Mouse (Mus musculus) kidney, postnatal 0 days (tissue): ENCODE measurements around the gene Aldh1a3. TPM values are rescaled to one million over a fixed set of nuclear protein-coding genes. Genes with fewer than 3 reads are reported as not detected.

Source experiments
- ATAC-seq: fragments of 200-750 bp; cut with Nextera tagmentation; replicated peaks from 2 replicates; pipeline ENCODE4 v1.8.0; 2017; ENCODE audit warnings: low read depth, moderate number of reproducible peaks, moderate TSS enrichment, moderate library complexity; ENCODE audit not compliant: low FRiP score
- DNase-seq: peaks from one replicate; pipeline ENCODE4 v3.0.0-alpha.2; 2016; ENCODE audit warnings: low spot score
- H3K27ac ChIP-seq: fragments of 300-500 bp; sonication (generic); 2 replicates; pipeline ENCODE4 v1.5.1; 2014; ENCODE audit warnings: mild to moderate bottlenecking
- H3K27me3 ChIP-seq: fragments of 300-500 bp; sonication (generic); 2 replicates; pipeline ENCODE4 v1.6.1; 2014; ENCODE audit warnings: low read length, mixed read lengths; ENCODE audit not compliant: insufficient read depth
- H3K36me3 ChIP-seq: fragments of 300-500 bp; sonication (generic); 2 replicates; pipeline ENCODE4 v1.6.1; 2014; ENCODE audit warnings: low read length, mixed read lengths; ENCODE audit not compliant: insufficient read depth
- H3K4me1 ChIP-seq: fragments of 300-500 bp; sonication (generic); replicated peaks from 2 replicates; pipeline ENCODE4 v1.6.1; 2014; ENCODE audit warnings: antibody characterized with exemption, low read length, mixed read lengths; ENCODE audit not compliant: insufficient read depth
- H3K4me2 ChIP-seq: fragments of 300-500 bp; sonication (generic); 2 replicates; pipeline ENCODE4 v1.6.1; 2014; ENCODE audit warnings: mild to moderate bottlenecking, low read length, moderate library complexity, mixed read lengths
- H3K4me3 ChIP-seq: fragments of 300-500 bp; sonication (generic); replicated peaks from 2 replicates; pipeline ENCODE4 v1.5.1; 2014; ENCODE audit warnings: low read depth, low read length
- H3K9ac ChIP-seq: fragments of 300-500 bp; sonication (generic); 2 replicates; pipeline ENCODE4 v1.6.1; 2014; ENCODE audit warnings: low read depth, low read length
- H3K9me3 ChIP-seq: fragments of 300-500 bp; sonication (generic); replicated peaks from 2 replicates; pipeline ENCODE4 v1.6.1; 2016; ENCODE audit warnings: low read length, inconsistent platforms, mixed read lengths
- CTCF ChIP-seq: IDR thresholded peaks from 2 replicates; pipeline ENCODE4 v1.5.1; 2016; ENCODE audit warnings: antibody characterized with exemption, low read depth, mild to moderate bottlenecking, moderate library complexity
- WGBS: fragments of 180-500 bp; shearing (Covaris S2); extraction: QIAGEN DNeasy Blood & Tissue Kit; methylation state at CpG from one replicate; pipeline ENCODE4 v1.1.7; 2014; 5-methylcytosine and 5-hydroxymethylcytosine counted together
- polyA plus RNA-seq: library from polyadenylated mRNA; unstranded; fragments of >200 nt; fragmentation: Nextera tagmentation; extraction: Ambion mirVana; gene quantifications from 2 replicates; pipeline ENCODE4 v1.2.1, GENCODE M21; 2015

The Aldh1a3 gene
- 47.0 and 54.1 TPM in 2 replicates for polyA plus RNA-seq

GRCm38 (mm10) chr7:66427437-66428161 is at the start of gene Aldh1a3:
Gene Aldh1a3, minus strand, starts transcription at chr7:66427517.
- no peak for TF ChIP-seq CTCF
- Histone ChIP-seq H3K4me2 (peak within 1 kb of the TSS; percentile 96), H3K9me3 (no peaks in the 10 kb centered on the region), H3K4me3 (peak within 1 kb of the TSS; percentile 59), H3K36me3 (no peaks in the 10 kb centered on the region), H3K4me1 (peaks cover 8% of the 10 kb centered on the region; the same call in 1 of the 2 replicates), H3K9ac (peak within 1 kb of the TSS; percentile 41), H3K27me3 (peaks cover 11% of the 10 kb centered on the region), H3K27ac (no peak within 1 kb of the TSS)
- ATAC-seq (peak; percentile 77), DNase-seq (peak; percentile 66)
- under 1% methylated on average over 50 of the region's 56 CpGs for WGBS

- Histone ChIP-seq H3K9ac (no peak overlapping the region), H3K4me3 (no peak overlapping the region), H3K36me3 (no peaks in the 10 kb centered on the region), H3K4me1 (no peaks in the 10 kb centered on the region), H3K27me3 (no peaks in the 10 kb centered on the region), H3K4me2 (no peak overlapping the region), H3K27ac (no peak overlapping the region), H3K9me3 (no peaks in the 10 kb centered on the region)
- no peak for ATAC-seq
- WGBS, result 33% methylated on average over 8 of the region's 8 CpGs
- no peak for DNase-seq
- no peak for TF ChIP-seq CTCF
Observed at GRCm38 (mm10) chr7:66476289-66476688, 49.0 kb upstream of the Aldh1a3 start.

- Histone ChIP-seq H3K9me3 (no peaks in the 10 kb centered on the region), H3K36me3 (no peaks in the 10 kb centered on the region), H3K27me3 (no peaks in the 10 kb centered on the region), H3K4me1 (no peaks in the 10 kb centered on the region), H3K27ac (0 out of 2 replicates have a peak overlapping the region, but pooled peaks have one; percentile 26), H3K4me2 (no peak overlapping the region), H3K9ac (no peak overlapping the region), H3K4me3 (no peak overlapping the region)
- DNase-seq (peak; percentile 26), ATAC-seq (no peak)
- TF ChIP-seq CTCF, result no peak
- WGBS, result 29% methylated on average over 12 of the region's 12 CpGs
Observed at GRCm38 (mm10) chr7:66471641-66472216, 44.4 kb upstream of the Aldh1a3 start.

GRCm38 (mm10) chr7:66466641-66467040 is 39.3 kb upstream of the Aldh1a3 start:
- Histone ChIP-seq H3K4me3 (no peak overlapping the region), H3K27ac (no peak overlapping the region), H3K36me3 (no peaks in the 10 kb centered on the region), H3K4me2 (no peak overlapping the region), H3K27me3 (no peaks in the 10 kb centered on the region), H3K4me1 (no peaks in the 10 kb centered on the region), H3K9me3 (no peaks in the 10 kb centered on the region), H3K9ac (no peak overlapping the region)
- DNase-seq (no peak), ATAC-seq (no peak)
- 91% methylated on average over 14 of the region's 14 CpGs for WGBS
- TF ChIP-seq CTCF, result no peak

GRCm38 (mm10) chr7:66465241-66465640 is 37.9 kb upstream of the Aldh1a3 start:
- Histone ChIP-seq H3K4me1 (no peaks in the 10 kb centered on the region), H3K9ac (no peak overlapping the region), H3K27me3 (no peaks in the 10 kb centered on the region), H3K36me3 (no peaks in the 10 kb centered on the region), H3K27ac (no peak overlapping the region), H3K9me3 (no peaks in the 10 kb centered on the region), H3K4me3 (no peak overlapping the region), H3K4me2 (no peak overlapping the region)
- ATAC-seq, result no peak
- TF ChIP-seq CTCF, result no peak
- DNase-seq, result no peak
- WGBS, result 82% methylated on average over 5 of the region's 5 CpGs

- DNase-seq (no peak), ATAC-seq (no peak)
- H3K36me3 ChIP-seq, result no peaks in the 10 kb centered on the region
- TF ChIP-seq CTCF, result no peak
- no peak overlapping the region for H3K4me3 ChIP-seq
- no peak overlapping the region for H3K9ac ChIP-seq
- no peaks in the 10 kb centered on the region for H3K4me1 ChIP-seq
- no peak overlapping the region for H3K4me2 ChIP-seq
- WGBS, result 77% methylated on average over 1 of the region's 1 CpGs
- H3K9me3 ChIP-seq, result no peaks in the 10 kb centered on the region
- no peaks in the 10 kb centered on the region for H3K27me3 ChIP-seq
- H3K27ac ChIP-seq, result no peak overlapping the region
Observed at GRCm38 (mm10) chr7:66463081-66463480, 35.8 kb upstream of the Aldh1a3 start.
